Mouse (Mus musculus) left cerebral cortex, postnatal 36 days (tissue): ENCODE data around the gene Nr5a2. TPM values are rescaled to one million over a fixed set of nuclear protein-coding genes. Genes with fewer than 3 reads are reported as not detected.

ENCODE experiments used
- DNase-seq, 2 experiments: peaks; one replicate each; pipeline ENCODE4 v3.0.0; 2021 to 2022; ENCODE audit warnings: low spot score in 2 of 2, mixed read lengths in 1 of 2
- intact Hi-C: fragments of 180-260 bp; cut with DNase I; formaldehyde crosslinking; loops from one replicate; pipeline ENCODE4 v1.15.1; 2025
- total RNA-seq, 2 experiments: library from RNA; stranded (reverse); gene quantifications; 2 replicates each; pipeline ENCODE4 v1.2.3; 2021

Nr5a2 gene
- total RNA-seq, 2 experiments from 2014 or later, result 0.12 TPM; not detected in 1

DNA sequence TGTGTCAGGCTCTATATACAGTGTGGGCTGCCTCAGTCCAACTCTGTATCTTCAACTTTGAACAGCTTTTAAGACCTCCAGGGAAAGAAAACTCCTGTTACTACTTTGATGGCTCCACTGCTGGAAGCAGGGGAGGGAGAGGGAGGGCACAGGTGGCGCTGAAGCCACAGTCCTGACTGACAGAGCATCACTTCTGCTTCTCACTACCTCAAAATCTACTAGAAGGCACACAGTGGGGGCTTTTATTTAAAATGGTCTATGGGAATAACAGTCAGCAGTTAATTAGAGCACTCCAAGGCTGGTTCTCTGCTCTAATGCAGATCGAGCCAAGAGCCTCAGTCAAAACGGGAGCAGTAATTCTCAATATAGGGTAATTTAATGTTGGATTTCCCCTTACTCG is 40.2 kb downstream of the Nr5a2 start:
- intact Hi-C loops, result no loop called here
- no peak for DNase-seq

DNA sequence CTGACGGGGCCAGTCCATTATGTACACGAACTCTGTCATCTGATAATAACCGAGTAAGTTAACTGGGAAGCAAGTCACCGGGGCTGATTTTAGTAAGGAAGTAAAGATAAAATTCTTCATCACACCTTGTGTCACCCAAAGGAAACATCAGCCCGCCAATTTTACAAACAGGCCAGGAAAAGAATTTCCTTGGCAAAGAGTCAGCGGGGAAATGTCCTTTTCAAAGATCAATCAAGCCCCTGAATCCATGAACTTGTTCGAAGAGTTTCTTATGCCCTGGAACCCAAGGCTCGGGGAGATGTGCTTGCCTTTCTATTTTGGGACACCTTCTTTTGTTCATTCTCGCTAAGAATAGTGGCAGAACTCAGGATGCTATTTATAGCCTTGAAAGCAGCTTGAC is 41.5 kb downstream of the Nr5a2 start:
- DNase-seq, result no peak
- intact Hi-C loops, result no loop called here

DNA sequence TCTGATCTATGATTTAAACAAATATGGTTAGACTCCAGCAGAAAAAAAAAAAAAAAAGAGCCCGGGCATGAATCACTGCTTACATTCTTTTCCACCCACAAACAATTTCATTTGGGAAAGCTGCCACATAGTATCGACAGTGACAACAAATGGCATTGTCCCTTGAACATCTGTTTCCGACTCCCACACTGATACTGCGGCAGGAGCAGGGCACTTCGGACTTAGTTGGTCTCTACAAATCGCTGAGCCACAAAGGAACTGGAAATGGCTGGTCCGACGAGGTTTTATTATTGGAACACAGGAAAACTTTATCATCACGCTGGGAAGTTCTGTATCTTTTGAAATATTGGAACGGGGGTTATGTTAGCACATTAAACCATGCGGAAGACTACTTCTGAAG is 44.8 kb downstream of the Nr5a2 start:
- DNase-seq, result peak; percentile 8 to 9
- intact Hi-C loops, result no loop called here

- intact Hi-C loops, result no loop called here
- DNase-seq, result no peak
These were observed 48.3 kb downstream of the Nr5a2 start for GRCm38 (mm10) chr1:136911996-136912395.

DNA sequence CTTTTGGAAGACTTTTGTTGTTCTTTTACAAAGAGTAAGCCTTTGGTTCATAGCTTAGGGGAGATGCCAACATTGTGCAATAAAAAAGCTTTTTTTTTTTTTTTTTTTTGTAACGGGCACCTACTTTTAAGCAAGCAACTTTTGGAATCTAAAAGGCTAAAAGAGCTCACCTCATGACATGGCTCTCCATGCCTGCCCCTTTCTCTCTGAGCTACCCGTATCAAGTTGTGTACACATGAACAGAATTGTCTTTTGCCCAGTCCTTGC is 48.7 kb downstream of the Nr5a2 start:
- intact Hi-C loops, result no loop called here
- DNase-seq, result no peak

DNA sequence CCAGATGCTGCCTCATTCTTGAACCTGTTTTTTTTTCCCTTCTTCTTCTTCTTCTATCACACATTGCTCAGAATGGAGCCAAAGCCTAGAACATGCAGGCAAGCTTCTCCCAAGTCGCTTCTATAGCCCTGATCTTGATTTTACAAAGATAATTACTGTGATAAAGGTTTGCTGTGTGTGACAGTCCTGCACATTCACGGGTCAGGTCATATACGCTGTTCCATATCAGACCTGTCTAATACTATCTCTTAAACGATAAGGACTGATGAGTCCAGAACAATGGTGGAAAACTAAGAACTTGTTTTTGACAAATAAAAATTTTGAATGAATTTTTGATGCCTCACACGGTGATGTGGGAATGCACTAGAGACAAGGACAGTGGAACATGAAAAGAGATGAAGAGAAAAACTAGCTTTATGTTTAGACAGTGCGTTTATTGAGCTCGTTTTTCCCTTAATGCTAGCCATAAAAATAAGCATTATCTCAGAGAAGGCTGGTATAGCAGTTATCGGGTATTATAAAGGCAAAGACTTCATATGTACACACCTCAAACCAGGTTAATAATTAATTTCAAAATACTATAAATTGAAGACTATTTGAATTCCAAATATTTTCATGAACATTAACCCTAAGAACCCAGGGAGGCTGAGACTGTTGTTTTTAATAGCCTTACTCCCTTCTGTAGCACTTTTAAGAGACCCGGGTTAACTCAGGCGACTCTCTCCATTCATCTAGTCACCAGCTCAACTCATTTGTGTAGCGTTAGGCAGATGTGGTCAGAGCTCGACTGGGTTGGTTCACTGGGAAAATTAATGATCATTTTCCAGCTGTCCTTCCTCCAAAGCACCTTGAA is 49.3 kb downstream of the Nr5a2 start:
- intact Hi-C loops, result no loop called here

DNA sequence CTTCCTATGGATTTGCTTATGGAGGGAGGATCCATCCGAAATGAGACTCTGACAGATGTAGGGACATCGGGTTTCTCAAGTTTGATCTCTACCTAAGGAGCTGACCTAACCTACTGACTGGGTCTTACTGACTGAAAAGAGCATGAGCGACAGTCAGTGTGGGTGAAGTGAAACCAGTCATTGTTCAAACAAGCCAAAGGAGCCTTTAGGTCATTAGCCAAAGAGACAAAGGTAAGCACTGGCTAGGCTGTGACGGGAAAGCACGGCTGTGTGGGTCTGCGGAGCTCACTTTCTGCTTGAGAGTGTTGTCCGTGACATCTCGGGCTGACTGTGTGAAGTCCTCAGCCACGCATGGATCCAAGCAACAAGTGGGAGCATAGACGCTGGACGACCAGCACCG is 50.1 kb downstream of the Nr5a2 start:
- intact Hi-C loops, result no loop called here
- no peak for DNase-seq

More for the DNA sequence above, 49.3 kb downstream of the Nr5a2 start:
- DNase-seq, result no peak

DNA sequence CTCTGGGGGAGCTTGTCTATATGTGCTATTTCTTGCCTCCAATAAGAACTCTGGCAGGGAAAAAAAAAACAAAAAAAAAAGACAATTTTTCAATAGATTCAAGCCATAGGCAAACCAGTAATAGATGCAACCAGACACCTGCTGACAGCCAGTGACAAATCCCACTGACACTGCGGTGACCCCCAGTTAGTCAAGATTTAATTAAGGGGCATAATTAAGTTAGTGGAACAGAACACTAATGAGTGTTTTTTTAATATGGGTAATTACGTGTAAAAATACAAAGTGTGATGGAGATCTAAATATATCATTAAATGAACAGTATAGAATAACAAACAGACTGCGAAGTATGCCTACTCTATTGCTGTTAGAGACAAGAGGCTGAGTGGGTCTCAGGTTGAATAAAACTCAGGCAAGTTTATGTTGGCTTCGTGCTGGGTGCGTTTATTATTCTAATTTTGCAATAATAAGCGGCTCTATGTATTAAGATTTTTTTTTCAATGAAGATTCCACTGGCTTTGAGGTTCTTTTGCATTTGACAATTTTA is 50.7 kb downstream of the Nr5a2 start:
- intact Hi-C loops, result no loop called here
- DNase-seq, result no peak

- no peak for DNase-seq
- intact Hi-C loops, result no loop called here
These were observed 62.1 kb downstream of the Nr5a2 start for GRCm38 (mm10) chr1:136898130-136898529.

DNA sequence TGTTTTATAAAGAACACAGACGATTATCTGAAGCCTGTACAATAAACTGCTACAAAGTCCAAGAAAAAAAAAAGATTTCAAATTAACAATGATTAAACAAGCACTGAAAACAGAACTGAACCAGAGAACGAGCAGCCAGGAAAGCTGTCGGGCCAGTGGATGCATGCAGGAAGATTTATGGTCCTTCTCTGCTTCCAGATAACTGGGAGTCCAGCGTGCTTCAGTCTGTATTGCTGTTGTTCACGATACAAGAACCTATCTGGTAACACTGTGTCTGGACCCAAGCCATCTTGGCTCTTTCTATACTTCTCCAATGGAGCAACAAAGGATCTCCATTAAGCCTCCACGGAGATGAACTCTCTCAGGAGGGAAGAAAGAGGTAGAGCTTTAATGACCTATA is 63.9 kb downstream of the Nr5a2 start:
- DNase-seq, result no peak
- intact Hi-C loops, result no loop called here

GRCm38 (mm10) chr1:136895877-136896276 is 64.4 kb downstream of the Nr5a2 start:
- DNase-seq, result no peak
- intact Hi-C loops, result no loop called here

DNA sequence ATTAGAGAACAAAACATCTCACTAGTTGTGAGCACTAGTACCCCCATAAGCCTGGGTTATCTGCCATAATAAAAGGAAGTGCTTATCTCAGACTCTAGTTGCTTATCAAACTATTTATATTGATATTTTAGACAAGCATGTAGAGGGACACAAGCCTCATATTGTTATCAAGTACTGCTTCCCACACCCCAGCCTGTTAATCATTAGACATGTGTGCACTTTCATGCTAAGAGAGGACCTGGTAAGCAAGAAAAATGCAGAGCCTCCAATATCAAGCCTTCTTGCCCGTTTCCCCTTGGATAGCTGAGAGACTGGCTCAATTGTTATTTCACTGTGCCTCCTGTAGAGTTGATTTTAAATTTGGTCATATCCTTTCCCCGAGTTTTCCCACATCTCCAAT is 65.5 kb downstream of the Nr5a2 start:
- intact Hi-C loops, result no loop called here
- DNase-seq, result no peak

DNA sequence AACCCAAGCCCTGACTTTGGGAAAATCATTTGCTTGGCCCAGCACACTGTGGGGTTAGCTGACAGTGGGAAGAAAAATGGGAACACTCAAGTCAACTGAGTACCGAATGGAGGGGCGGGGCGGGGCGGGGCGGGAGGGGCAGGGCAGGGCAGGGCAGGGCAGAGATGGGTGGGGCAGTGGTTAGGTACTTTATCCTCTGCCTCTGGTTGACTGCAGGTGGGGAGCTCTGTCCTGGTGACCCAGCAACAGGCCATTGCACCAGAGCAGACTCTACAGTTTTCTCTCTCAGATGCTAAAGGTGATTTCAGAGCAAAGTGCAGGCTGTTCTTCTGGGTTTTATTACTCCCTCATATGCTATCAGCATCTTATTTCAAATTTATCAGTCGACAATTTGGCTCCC is 67.1 kb downstream of the Nr5a2 start:
- intact Hi-C loops, result no loop called here
- no peak for DNase-seq

DNA sequence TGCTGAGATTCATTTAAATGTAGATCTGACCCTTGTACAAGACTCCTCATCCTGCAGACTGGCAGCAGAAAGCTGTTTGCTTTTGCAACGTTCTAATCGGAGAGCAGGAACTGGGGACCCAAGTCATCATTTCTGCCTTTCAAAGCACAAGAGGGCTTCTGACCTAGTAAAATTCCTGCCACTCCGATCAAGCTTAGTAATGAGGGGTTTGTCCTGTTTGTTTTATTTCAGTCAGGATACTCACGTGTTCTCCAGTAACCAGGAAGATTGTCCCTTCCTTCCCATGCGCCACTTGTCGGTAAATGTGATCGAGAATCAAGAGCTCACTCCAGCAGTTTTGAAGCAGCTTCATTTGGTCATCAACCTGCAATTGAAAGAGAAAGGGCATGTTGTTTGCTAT is 69.8 kb downstream of the Nr5a2 start:
- intact Hi-C loops, result no loop called here
- no peak for DNase-seq

DNA sequence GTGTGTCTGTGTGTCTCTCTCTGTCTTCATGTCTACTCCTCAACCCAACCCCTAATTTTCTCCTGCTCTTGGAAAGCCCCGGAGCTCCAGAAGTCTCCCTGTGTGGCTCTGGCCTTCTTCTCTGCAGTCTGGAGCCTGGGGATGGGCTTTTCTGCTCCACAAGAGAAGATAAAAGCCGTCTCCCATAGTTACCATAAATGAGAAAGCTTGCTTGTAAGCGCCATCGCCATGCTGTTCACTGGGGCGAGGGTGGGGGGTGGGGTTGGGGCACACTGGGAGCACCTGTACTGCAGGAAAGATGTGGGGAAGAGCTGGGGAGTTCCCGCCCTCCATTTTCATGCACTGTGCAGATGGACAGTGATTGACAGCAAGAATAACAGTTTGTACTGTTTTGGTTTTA is 71.5 kb downstream of the Nr5a2 start:
- DNase-seq, result no peak
- intact Hi-C loops, result no loop called here

DNA sequence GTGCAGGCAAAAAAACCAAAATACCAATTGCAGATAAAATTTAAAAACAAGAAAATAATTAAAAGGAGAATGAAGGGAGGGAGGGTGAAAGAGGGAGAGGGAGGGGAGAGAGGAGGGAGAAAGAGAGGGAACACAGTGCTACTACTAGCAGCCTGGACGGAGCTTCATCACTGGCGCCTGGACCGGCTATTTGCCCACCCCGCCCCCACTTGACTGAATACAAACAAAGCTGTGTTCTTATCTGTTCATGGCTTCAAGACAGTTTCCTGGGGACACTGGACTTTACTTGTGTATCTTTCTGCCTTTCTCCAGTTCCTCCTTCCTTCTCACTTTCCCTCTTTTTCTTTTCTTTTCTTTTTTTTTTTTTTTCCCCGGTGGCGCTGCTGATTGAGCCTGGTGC is 73.6 kb downstream of the Nr5a2 start:
- DNase-seq, result no peak
- intact Hi-C loops, result no loop called here

DNA sequence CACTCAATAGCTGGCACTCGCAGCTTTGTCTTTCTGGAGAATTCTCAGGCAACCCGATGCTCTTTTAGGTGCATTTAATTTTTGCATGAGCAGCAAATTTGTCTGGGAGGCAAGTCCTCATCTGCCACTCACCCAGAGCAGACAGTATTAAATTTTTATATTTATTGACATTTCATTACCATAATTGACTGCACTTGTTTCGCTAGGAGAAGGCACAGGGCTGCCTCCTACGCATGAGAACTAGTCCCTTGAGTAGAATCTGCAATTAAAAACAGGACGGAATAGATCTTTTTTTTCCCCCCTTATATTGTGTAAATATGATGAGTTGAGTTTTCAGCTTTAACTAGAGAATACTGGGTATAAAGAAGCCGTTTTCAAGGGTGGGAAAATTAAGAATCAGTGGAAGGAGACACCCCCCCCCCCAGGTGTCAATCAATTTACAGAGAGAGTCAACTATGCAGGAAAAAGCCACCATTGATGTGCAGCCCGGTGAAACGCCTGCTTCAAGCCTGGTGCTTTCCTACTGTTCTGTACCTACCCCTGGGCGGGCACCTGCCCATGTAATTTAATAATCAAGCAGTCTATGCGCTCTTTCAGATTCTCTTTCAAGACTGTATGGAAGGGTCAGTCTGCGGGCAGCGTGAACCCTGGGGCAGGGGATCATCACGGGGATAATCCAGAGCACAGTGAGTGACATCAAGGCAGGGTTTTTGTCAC is 76.6 kb downstream of the Nr5a2 start:
- intact Hi-C loops, result no loop called here
- DNase-seq, result no peak

DNA sequence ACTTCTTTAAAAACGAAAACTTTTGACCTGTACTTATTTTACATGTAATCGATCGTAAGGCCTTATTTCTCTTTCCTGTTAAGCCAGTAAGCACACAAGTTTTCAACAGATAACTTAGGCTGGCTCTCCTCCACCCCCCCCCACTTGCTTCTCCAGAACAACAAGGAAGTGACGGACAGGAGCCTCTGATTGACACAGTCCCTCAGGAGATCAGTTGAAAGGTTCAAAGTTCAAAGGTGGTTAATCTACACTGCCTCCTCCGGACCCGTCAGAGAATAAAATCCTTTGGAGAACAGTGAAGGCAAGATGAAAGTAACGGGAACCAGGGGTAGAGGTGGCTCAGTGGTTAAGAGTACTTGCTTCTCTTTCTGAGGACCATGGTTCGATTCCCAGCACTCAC is 80.0 kb downstream of the Nr5a2 start:
- intact Hi-C loops, result no loop called here
- DNase-seq, result no peak

DNA sequence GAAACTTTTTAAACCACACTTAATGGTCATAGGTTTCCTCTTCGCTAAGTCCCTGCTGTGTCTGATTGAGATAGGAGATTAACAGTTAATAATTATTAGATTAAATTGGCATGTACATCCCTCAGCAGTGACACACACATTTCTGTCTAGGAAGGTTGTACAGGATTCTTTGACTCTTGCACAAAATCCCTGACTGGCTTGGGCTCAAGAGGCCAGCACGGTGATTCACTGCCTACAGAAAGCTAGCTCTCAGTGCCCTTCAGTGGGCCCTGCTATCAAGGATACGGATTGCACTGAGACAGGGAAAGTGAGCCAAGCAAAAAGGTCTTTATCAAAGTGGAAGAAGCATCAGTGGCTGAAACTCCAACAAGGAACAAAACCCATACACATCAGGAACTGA is 85.2 kb downstream of the Nr5a2 start:
- DNase-seq, result no peak
- intact Hi-C loops, result no loop called here

GRCm38 (mm10) chr1:136868955-136869354 is 91.3 kb downstream of the Nr5a2 start:
- no peak for DNase-seq
- intact Hi-C loops, result no loop called here

- DNase-seq, result no peak
- intact Hi-C loops, result no loop called here
These were observed 92.0 kb downstream of the Nr5a2 start for GRCm38 (mm10) chr1:136868285-136868684.
